Mouse (Mus musculus) erythroid progenitor cell, adult 5-6 weeks (primary cell): ENCODE results near the gene Methig1. TPM values are rescaled to one million over a fixed set of nuclear protein-coding genes. Genes with fewer than 3 reads are reported as not detected.
"Not testable (repeated sequence)": the region's sequence is repeated elsewhere in the genome, so short reads cannot be mapped to it uniquely, and the experiment has no call there.

ENCODE experiments used
- ATAC-seq: replicated peaks from 2 replicates; pipeline ENCODE4 v1.8.0; 2016; ENCODE audit warnings: moderate number of reproducible peaks, mild to moderate bottlenecking, moderate TSS enrichment, inconsistent platforms; ENCODE audit not compliant: poor library complexity, low FRiP score, severe bottlenecking
- total RNA-seq, 2 experiments: library from RNA; stranded (forward) in 1 of 2; stranded (reverse) in 1 of 2; fragments of 150-400 nt in 1 of 2; fragments of 186-747, 209-891 nt in 1 of 2; gene quantifications; 2 replicates each; pipeline versions ENCODE4 v1.2.3 to v1.2.4; 2015 to 2017; ENCODE audit warnings: low replicate concordance in 2 of 2

Methig1 gene
- not detected in 2 replicates for total RNA-seq (2015; ENCODE audit: low replicate concordance)
- total RNA-seq (2017; ENCODE audit: low replicate concordance), result 0.91 TPM in 1 of 2 replicates, not detected in the other

DNA sequence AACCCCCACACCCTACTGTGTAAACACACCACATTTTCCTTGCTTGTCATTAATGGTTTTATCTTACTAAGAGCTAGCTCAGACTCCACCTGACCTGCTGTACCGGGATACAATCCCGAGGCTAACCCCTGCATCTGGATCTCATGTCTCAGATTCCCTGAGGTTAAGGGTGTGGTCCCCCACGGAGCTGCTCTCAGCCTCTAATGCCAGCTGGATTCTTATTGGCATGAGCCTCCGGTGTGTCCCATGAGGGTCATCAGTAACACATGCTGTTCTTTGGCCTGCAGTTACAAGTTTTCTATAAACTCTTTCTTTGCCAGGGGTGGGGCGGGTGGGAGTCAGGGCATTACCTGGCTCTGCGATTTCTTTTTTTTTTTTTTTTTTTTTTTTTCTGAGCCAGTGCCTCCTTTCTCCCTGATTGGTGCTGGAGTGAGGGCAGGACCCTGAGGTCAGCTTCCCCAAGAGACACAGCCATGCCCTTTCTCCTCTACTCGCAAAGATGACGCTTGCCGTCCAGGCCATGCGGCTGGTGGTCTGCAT lies at the start of gene Methig1, which contains the start of gene Mettl7a2:
TSS of gene Methig1 (plus strand) at position 439 of the 540 bp plus-strand sequence.
TSS of gene Mettl7a2 (plus strand) at position 490 of the 540 bp plus-strand sequence.
- no peak for ATAC-seq

DNA sequence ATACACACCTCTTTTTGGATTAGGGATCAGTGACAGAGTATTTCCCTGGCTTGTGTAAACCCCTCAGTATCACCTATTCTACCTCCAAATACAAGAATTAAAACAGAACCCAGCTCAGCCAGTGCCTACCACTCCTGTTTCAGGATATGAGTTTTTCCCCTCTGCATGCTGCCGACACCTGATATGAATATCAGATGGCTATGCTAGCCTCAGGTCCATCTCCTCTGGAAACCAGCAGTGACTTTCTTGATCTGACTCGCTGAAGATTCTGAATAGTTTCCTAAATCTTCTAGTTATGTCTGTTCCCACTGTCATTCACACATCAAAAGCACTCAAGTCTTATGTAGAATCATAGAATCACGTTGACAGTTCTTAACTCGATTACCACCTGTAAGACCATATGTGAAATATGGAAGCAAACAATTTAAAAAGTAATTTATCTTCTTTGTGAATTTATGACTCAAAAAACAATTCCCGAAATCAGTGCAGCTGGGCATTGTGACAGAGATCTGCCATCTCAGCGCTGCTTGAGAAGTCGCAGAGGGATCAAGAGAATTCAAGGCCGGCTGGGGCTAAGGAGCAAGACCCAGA lies 49.4 kb upstream of the Methig1 start:
- no peak for ATAC-seq

GRCm38 (mm10) chr15:100304019-100304991 lies 48.6 kb upstream of the Methig1 start, which contains the start of gene Mettl7a1:
TSS of gene Mettl7a1 (plus strand) at chr15:100304140.
- peak; percentile 75 for ATAC-seq

DNA sequence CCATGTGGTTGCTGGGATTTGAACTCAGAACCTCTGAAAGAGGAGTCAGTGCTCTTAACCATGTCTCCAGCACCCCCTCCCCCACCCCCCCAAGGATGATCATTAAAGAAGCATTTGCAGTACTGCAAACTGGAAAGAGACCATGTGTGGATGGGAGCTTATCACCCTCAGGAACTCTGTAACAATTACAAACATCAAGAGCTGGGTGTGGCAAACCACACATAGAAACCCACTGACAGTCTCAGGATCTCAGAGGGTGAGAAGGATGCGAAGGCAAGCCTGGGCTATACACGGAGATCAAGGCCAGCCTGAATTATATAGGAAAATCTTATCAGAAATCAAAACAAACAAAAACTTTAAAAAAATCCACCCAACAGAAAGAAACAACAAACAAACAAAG lies 46.7 kb upstream of the Methig1 start:
- no peak for ATAC-seq

DNA sequence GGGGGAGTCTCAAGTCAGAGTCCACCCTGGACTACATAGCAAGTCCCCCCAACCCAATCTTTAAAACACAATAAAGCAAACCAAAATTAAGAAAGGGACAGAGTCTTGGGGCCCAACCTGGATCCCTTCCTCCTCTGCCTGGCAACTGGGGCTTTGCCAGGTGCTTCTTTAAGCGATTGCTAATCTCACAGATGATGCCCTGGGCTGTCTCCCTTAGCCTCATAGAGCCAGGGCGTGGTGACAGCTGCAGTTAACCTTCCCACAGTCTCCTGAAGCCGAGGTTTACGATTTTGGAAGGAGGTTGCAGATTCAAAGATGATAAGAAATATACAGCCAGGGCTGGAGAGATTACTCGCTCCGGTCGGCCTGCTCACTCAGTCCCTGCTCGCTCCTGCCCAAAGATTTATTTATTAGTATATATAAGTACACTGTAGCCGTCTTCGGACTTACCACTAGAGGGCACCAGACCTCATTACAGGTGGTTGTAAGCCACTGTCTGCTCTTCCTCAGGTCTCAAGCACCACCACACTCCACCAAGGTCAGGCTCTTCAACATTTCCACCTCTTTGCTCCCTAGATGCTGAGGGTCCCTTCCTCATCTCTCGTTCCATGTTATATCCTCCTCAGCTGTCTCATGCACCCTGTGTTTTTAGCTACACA lies 45.4 kb upstream of the Methig1 start:
- peak; percentile 37; the same call in 1 of the 2 replicates for ATAC-seq

DNA sequence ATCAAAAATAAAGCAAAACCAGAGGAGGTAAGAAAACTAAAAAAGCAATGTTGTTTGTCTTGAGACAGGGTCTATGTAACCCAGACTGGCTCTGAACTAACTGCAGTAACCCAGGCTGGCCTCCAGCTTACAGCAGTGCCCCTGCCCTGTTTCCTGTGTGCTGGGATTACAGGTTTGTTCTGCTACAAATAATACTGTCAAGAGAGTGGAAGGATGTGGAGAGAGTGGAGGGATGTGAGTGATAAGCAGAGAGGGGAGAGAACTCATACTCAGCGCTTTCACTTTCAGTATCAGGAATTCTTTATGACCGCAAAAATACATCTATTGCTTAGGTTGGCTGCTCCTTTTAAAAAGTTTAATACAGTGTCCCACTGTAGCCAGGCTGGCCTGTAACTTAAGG lies 40.6 kb upstream of the Methig1 start:
- ATAC-seq, result no peak

DNA sequence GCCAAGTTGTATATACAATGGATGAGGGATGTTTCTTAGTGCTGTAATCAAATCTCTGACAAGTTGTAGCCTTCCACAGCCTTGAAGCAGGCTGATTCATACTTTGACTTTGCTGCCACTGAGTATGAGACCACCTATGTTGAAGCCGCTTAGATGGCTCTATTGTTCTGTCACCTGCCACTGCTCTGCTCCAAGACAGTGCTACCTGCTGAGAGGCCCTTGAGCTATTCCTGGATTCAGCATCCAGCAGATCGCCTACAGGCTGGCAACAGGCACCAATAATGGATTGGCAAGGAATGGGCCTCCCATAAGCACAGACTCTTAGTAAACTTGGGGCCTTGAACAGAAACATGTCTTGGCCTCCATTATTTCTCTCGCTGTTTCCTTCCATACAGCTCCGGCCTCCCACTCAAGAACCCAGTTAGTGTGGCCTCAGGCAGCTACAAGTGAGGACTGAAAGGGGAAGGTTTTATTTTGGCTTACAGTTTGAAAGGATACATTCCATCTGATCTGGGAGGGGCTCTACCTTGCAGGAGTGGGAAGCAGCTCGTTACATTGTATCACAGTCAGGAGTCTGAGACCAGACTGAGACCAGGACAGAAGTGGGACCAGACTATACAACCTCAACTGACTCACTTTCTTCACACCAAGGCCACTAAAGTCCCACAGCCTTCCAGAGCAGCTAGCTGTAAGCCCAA lies 38.4 kb upstream of the Methig1 start:
- no peak for ATAC-seq

DNA sequence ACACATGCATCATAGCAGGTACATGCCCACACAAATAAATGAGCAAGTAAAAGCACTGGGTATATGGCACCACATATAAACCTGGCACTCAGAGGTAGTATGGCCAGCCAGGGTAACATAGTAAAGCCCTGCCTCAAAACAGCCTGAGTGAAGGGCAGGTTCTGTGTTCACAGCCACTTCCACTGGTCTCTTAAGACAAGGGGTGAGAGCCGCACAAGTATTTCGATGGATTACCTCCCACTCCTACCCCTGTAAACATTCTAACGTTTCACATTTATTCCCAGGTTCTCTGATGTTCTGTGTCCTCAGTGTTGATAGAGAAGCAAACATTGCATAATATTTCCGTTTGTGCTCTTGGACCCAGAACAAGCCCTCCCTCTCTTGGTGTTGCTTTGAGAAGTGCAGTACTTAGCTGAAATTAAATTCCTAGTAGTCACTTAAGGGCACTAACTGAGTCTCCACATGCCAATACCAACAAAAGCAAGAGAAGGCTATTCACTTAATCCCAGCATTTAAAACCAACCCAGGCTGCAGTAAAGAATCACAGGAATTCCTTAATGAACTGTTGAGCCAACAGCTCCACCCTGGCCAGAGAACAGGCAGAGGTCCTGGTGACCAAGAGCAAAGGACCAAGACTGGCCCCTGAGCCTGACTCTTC lies 34.8 kb upstream of the Methig1 start:
- not testable (repeated sequence) for ATAC-seq

GRCm38 (mm10) chr15:100319884-100320283 lies 33.1 kb upstream of the Methig1 start:
- no peak for ATAC-seq

- no peak for ATAC-seq
Measured at GRCm38 (mm10) chr15:100320295-100320905, 32.5 kb upstream of the Methig1 start.

DNA sequence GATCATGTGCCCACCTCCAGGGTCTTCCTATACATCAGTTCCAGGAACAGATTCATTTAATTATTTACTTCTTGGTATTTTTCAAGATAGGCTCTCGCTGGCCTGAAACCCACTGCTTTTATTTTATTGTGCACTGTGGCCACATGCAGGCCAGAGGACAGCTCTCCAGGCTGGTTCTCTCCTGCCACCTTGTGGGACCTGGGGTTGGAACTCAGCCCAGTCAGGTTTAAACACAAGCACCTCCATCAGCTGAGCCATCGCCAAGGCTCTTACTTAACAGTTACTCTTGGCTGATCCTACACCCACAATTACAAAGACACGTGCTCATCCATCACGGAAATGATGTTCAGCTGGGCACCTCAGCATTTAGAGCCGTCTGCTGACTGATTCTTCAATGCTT lies 31.8 kb upstream of the Methig1 start:
- no peak for ATAC-seq

- peak; percentile 96 for ATAC-seq
Measured at GRCm38 (mm10) chr15:100324021-100324591, 28.8 kb upstream of the Methig1 start.

GRCm38 (mm10) chr15:100325235-100325634 lies 27.7 kb upstream of the Methig1 start:
- ATAC-seq, result no peak

DNA sequence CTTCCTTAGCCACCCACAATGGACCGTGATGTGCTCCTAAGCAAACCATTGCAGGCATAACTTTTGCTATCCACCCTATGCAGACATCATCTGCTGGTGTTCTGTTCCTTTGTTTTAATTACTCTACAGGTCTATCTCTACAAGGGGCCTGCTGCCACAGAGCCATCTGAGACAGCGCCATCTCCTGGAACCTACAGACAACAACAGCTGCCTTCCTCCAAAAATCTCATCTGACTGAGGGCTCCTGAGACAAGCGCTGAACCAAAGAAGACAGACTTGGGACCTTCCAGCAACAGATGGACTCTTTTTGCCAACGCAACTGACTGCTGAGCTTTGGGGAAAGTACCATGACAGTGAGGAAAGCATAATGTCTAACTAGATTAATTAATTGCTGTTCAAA lies 24.9 kb upstream of the Methig1 start:
- not testable (repeated sequence) for ATAC-seq

DNA sequence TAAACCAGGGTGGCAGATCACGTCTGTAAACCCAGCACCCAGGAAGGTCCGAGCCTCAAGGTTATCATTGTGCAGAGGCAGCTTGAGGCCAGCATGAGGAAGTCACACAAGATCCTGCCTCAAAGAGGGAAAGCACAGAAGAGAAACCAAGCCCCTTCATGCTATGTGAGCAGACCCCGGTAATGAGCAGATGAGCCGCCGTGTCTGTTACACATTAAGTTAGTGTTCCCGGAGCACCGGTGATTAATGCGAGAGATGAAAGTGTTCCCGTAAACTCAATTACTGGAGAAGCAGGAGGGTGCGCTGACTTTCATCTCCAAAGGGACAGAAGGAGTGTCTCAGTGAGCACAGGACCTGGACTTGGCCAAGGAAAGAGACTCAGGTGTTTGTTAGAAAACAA lies 23.6 kb upstream of the Methig1 start:
- ATAC-seq, result not testable (repeated sequence)

GRCm38 (mm10) chr15:100330739-100331138 lies 22.2 kb upstream of the Methig1 start:
- ATAC-seq, result no peak

DNA sequence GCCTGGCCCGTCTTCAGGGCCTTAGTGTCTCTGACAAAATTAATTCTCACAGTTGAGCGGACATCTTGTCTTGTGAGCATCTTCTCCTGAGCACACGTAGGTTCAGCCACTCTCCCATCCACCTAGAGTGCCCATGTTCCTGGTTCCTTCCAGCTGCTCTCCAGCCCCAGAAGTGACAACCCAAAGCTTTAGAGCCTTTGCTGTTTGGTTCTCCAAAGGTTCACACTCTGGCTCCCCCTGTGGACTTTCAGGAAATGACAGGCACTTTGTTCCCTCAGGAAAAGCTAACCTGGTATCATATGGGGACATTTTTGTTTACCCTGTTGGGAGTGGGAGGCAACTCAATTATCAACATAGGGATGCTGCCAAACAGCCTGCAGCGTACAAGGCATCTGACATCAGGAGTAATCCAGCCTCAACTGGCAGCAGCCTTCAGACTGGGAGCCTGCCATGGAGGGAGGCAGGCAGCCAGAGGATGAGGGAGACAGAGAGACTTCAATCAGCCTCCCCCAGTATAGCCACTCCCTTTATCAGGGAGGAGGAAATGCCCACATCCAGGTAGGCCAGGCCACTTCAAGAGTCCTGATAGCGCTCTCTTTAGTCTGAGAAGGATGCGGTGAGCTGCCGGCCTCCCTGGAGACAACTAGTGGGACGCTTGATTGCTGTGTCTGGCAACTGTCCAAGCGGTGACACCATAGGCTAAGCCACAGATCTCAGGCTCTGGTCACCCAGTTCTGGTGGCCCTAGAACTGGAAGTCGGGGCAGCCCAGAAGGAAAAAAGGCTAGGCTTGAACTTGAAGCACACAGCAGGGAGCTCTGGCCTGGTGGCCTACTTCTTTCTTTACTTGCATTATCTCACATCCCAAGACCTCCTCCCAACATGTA lies 20.6 kb upstream of the Methig1 start:
- ATAC-seq, result peak; percentile 80
